Mouse (Mus musculus) cerebellum, postnatal 14 days (tissue): ENCODE data around the gene Gm44596.

Source experiments
- DNase-seq, 2 experiments: peaks; one replicate each; pipeline ENCODE4 v3.0.0; 2021; ENCODE audit warnings: mixed read lengths in 2 of 2

Gene Gm44596

GRCm38 (mm10) chr6:128429826-128430225, 54.5 kb downstream of the Gm44596 start:
- DNase-seq: no peak

- DNase-seq: peak; percentile 85 to 91
Measured at GRCm38 (mm10) chr6:128432356-128432915, 57.1 kb downstream of the Gm44596 start.

- DNase-seq: peak; percentile 69 to 75
Measured at GRCm38 (mm10) chr6:128433566-128433965, 58.3 kb downstream of the Gm44596 start.

- DNase-seq: peak; percentile 88
Measured at GRCm38 (mm10) chr6:128435474-128435873, 60.2 kb downstream of the Gm44596 start.

- peak in 1 of 2 experiments; percentile 19 for DNase-seq
Measured at GRCm38 (mm10) chr6:128436356-128437005, 61.2 kb downstream of the Gm44596 start.

- no peak for DNase-seq
Measured at GRCm38 (mm10) chr6:128437288-128437687, 62.0 kb downstream of the Gm44596 start.

- peak; percentile 79 to 81 for DNase-seq
Measured at GRCm38 (mm10) chr6:128437731-128438316, 62.5 kb downstream of the Gm44596 start.

GRCm38 (mm10) chr6:128438317-128438870, 63.1 kb downstream of the Gm44596 start, which contains the start of gene Fkbp4:
Fkbp4 (minus strand) TSS chr6:128438677.
- peak; percentile 92 to 95 for DNase-seq

- DNase-seq: peak; percentile 25 to 37
Measured at GRCm38 (mm10) chr6:128438871-128439341, 63.6 kb downstream of the Gm44596 start.

- DNase-seq: peak in 1 of 2 experiments; percentile 20
Measured at GRCm38 (mm10) chr6:128440238-128440637, 64.9 kb downstream of the Gm44596 start.

GRCm38 (mm10) chr6:128445761-128446535, 70.6 kb downstream of the Gm44596 start:
- DNase-seq: peak; percentile 76 to 80

- no peak for DNase-seq
Measured at GRCm38 (mm10) chr6:128447063-128447462, 71.8 kb downstream of the Gm44596 start.

GRCm38 (mm10) chr6:128455835-128456605, 80.7 kb downstream of the Gm44596 start:
- no peak for DNase-seq
